Mouse (Mus musculus): ENCODE data around the gene Parvb.

Parvb gene

DNA sequence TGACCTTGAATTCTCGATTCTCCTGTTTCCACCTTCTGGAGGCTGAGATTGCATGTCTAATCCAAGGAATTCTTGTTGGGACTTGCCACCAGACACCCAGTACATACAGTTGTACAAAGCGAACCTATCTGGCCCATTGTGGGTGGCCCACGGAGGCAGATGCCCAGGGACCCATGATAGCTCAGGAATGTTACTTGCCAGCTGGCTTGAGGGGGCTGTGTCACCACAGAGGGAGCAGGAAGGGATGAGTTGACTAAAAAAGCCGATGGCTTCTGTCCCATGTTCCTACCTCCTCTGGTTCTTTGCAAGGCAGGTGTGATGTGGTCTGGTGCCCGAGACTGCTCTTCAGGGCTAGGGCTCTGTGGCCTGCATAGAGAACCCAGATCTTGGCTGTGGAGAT lies 59.3 kb downstream of the Parvb start:
- no peak for DNase-seq (ENCODE audit: low read depth, low spot score)

GRCm38 (mm10) chr15:84293590-84293989 lies 61.7 kb downstream of the Parvb start:
- DNase-seq (ENCODE audit: low read depth, low spot score) = no peak

GRCm38 (mm10) chr15:84294391-84294790 lies 62.5 kb downstream of the Parvb start:
- DNase-seq (ENCODE audit: low read depth, low spot score) = no peak

GRCm38 (mm10) chr15:84295225-84295624 lies 63.4 kb downstream of the Parvb start:
- DNase-seq (ENCODE audit: low read depth, low spot score) = no peak

GRCm38 (mm10) chr15:84297454-84297853 lies 65.6 kb downstream of the Parvb start:
- DNase-seq (ENCODE audit: low read depth, low spot score) = no peak

DNA sequence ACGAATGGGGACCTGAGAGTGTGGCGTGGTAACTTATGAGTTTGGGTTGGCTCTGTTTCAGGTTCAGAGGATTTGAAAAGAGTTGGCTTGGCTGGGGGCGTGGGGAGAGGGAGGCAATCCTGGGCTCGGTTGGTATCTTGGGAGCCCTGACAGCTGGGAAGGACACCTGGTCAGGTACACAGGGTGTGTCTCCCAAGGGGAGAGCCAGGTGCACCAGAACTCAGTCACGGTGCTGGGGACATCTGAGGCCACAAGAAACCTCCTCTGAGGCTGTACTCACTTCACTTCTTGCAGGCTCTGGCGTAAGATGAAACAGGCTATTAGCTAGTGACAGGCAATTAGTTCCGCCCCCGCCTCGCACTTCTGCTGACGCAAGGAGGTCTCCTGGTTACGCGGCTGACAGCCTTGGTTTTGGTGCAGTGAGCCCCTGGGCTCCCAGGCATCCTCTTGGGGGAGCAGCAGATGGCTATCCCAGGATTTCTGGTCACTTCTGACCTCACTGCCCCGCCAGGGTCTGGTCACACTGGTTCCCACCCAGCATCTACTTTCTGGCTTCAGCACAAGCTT lies 67.0 kb downstream of the Parvb start:
- no peak for DNase-seq (ENCODE audit: low read depth, low spot score)

GRCm38 (mm10) chr15:84299662-84300333 lies 68.0 kb downstream of the Parvb start:
- DNase-seq (ENCODE audit: low read depth, low spot score) = no peak

DNA sequence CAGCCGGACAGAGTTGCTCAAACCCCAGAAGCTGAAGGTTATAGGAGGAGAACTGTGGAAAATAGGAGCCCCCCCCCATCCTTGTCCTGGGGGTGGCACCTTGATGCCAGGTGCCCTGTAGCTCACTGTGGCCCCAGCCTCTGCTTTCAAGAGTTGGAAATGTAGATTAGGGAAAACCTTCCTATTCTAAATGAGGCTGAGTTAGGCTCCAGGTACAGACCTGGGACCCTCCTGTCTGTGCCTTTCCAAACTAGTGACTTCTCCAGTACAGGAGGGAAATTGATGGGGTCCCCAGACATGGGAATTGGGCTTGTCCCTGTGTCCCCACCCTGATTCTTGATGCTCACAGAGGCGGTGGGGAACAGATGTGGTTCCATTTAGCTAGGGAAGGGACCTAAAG lies 68.7 kb downstream of the Parvb start:
- DNase-seq (ENCODE audit: low read depth, low spot score) = no peak

DNA sequence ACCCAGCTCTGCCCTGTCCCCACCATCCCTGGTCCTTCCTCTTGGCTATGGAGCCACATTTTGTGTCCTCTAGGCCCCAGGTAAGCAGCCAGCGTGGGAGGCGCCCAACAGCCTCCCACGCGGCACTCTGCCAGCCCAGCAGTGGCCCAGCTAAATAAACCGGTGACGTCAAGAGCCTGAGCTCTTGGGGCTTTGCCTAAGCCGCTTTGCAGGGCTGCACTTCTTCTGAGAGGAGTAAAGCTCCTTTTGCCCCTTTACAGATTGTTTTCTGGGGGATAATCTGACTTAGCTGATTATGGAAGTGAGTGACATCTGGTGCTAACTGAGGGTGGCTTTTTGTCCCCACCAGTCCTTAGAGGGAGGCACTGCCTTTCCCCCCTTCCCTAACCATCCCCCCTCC lies 69.2 kb downstream of the Parvb start:
- DNase-seq (ENCODE audit: low read depth, low spot score) = no peak

DNA sequence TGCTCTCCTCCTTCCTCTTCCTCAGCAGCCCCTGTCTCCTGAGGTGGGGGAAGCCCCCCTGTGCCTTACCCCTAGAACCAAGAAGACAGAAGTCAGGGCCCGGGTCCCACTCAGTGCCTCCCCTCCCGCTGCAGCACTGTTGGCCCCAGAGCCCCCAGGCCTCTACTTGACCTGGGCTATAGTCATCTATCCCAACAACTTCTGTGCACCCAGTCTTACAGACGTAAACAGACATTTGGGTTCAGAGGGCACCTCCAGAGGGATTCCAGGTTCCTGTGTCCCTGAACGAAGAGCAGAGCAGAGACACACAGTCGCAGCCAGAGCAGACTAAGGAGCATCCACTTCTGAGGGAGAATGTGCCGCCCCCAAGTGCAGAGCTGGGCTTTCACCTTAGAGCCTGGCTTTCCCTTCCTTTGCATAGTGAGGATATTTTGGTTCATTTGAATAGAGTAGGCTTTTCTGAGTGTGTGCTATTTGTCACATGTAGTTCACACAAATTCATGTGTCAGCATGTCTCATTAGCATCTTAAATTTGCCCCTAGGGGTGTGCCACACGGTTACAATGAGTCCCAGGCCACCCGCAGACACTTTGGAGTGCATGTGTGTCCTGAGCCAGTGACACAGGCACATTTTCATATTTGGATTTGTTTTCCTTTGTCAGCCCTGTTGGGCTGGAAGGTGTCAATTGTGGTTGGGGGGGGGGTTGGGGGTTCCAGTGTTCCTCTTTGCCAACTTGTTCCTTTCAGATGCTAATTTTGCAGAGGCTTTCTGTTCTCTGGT lies 70.0 kb downstream of the Parvb start:
- DNase-seq (ENCODE audit: low read depth, low spot score) = no peak

DNA sequence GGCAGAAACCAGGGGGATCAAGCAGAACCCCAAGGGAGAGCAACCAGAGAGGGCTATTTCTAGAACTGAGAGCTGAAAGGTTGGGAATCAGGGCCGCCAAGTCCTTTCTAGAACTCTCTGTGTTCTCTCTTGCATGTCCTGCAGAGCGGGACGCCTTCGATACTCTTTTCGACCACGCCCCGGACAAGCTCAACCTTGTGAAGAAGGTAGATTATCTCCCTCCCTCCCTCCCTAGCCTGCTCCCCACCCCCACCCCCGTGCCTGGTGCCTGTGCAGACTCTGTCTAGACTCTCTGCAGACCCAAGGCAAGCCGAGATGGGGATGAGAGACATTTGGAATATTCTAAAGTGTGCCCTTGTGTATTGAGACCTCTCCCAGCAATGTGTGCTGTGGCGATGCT lies 71.4 kb downstream of the Parvb start:
- no peak for DNase-seq (ENCODE audit: low read depth, low spot score)

DNA sequence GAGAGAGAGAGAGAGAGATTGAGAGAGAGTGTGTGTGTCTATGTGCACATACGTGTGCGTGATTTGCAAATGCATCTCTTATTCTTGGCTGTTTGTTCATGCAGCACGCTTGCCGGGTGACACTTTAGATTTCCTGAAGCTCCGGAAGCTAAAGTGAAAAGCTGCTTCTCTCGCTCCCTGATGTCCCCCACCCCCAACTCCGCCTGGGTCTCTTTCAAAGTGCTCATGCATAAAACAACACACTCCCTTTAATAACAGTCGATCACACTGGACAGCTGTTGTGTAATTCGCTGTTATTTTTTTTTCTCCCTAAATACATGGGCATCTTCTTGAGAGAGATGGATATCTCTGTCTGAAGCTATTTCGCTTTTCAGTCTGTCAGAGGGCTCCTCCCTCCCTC lies 73.5 kb downstream of the Parvb start:
- DNase-seq (ENCODE audit: low read depth, low spot score) = no peak

DNA sequence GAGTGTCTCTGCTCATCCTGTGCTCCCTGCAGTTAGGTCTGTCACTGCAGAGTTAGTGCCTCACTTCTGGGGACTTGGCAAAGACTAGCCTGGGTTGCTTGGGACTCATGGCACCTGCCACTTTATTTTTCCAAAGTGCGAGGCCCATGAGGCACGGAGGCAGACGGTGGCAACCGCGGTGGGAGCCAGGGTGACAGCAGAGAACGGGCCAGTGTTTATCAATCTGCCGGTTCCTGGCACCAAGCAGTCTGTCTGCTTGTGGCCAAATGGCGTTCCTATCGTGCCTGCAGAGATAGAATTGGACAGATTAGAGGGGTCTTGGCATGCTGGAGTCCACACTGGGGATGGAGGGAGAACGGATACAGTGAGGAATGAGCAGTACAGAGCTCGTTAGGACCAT lies 78.4 kb downstream of the Parvb start:
- no peak for DNase-seq (ENCODE audit: low read depth, low spot score)

DNA sequence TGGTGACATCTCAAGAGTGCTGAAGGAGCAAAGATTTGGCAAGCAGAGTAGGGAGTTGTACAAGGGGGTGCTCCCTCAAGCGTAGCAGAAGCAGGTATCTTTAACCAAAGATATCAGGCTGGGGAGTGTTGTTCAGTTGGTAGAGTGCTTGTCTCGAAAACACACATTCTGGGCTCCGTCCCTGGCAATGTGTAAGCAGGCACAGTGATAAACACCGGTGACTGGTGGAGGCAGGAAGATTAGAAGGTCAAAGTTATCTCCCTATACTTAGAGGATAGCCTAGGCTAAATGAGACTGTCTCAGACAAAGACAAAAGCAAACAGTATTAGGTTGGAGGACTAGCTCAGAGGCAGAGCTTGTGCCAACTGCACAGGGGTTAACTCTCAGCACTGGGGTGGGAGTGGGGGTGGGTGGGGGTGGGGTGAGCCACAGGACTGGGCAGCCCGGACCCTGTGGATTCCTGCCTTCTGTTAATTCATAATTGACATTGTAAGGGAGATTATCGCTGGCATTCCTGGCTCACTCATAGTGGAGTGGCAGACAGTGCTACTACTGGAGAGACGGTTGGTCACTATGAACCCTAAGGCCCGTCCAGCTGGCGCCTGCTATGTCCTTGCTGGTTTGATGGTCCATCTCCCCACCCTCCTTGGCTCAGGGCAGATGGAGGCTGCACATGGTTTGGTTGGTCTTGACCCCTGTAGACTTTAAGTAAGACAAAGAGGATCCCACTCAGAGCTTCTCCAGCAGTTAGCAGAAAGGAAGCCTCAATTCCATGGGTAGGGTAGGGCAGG lies 79.6 kb downstream of the Parvb start:
- DNase-seq (ENCODE audit: low read depth, low spot score) = no peak

GRCm38 (mm10) chr15:84312878-84313565 lies 81.2 kb downstream of the Parvb start:
- DNase-seq (ENCODE audit: low read depth, low spot score) = no peak

DNA sequence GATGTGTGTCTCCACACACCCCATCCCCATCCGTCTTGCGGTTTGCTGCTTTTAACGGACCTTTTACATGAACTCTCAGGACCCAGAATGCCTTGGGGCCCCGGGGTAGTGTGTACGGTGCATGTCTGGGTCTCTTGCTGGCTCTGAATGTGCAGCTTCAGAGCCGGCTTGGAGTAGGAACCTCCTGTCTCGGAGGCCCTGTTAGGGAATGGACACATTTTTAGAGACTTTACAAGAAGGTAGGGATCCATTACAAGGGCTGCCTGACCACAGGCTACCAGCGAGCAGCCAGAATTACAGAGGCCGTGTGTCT lies 81.7 kb downstream of the Parvb start:
- DNase-seq (ENCODE audit: low read depth, low spot score) = no peak

GRCm38 (mm10) chr15:84314420-84315080 lies 82.7 kb downstream of the Parvb start:
- DNase-seq (ENCODE audit: low read depth, low spot score) = no peak

DNA sequence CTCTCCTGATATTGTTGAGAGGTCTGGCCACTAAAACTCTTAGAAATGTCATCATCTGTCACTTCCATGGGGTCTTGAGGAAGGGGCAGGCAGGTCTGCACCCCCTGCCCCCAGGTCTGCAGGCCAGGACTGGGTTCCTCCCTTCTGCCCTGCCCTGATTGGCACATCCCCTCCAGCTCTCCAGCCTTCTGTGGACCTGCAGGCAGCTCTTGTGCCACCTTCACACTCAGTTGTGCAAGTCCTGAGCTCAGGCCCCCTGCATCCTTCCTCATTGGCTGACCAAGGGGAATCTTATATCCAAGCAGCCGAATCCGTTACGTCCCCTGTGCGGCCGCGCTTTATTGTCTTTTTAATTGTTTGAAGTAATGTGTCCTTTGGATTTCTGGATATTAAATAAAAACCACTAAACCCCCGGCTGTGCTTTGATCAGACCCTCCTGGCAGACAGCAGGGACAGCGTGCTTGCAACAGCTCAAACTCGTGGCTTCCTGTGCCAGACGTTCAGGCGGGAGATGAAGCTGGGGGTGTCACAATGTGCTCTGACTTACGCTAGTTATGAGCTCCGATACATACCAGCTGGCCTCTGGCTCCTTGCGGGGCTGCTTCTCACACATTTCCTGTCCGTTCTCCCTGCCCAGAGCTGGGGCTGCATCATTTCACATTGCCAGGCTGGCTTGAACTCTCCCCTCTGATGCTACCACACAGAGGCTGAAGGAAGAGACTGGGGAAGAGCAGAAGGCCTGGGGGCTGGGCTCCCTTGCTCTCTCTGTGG lies 83.6 kb downstream of the Parvb start:
- DNase-seq (ENCODE audit: low read depth, low spot score) = no peak

DNA sequence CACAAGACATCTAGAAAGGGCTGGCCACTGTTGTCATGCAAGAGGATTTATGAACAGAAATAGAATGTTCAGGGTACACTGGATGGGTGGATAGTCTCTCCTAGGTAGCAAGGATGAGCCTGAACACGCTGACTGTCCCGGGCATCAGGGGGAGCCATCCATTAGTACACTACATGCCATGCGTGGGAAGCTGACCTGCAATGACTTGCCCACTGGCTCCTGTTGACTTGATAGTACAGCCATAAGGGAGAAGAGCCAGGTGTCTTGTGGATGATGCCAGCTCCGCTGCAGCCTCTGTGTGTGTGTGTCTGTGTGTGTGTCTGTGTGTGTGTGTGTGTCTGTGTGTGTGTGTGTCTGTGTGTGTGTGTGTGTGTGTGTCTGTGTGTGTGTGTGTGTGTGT lies 87.5 kb downstream of the Parvb start:
- no peak for DNase-seq (ENCODE audit: low read depth, low spot score)

DNA sequence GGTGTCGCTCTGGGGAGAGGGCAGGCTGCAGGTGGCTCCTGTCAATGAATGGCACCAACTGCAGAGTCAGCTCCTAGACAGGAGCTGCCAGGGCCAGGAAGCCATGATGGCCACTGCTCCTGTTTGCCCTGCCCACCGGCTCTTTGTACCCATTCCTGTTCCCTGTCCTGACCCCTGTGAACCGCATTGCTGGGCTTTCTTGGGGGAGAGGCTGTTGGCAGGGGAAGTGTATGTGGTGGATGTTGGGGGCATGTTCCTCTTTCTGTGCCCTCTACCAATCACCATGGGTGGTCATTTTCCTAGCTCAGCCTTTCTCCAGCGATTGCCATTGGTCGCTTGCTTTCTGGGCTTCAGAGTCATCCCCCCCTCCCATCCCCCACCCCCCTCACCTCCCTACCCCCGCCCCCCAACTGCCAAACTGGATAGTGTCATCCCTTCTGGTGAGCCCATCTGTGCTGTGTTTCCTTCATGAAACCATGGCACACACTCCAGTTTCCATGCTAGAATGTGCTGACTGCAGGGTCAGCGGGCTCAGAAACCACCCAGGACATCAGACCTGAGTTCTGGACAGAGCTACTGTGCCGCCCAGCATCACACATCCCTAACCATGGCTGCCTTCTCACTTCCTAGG lies 89.8 kb downstream of the Parvb start:
- no peak for DNase-seq (ENCODE audit: low read depth, low spot score)
